Mouse (Mus musculus): ENCODE measurements at regions not wholly inside any gene's neighbourhood (a gene's known extent, or its start where the extent isn't known, plus 50 kb on each side); places are given as distances from the start of the nearest gene placed in this dataset.

- TF ChIP-seq CTCF (IDR thresholded peaks at IDR 0.05; ENCODE audit: low read depth) (no peak), EP300 (IDR thresholded peaks at IDR 0.05; ENCODE audit: low read depth) (no peak)
These were observed 349.4 kb downstream of the Bcl11a start for GRCm38 (mm10) chr11:24426995-24427883.
